Mouse (Mus musculus): ENCODE results near the gene Btbd35f22. TPM values are rescaled to one million over a fixed set of nuclear protein-coding genes. Genes with fewer than 3 reads are reported as not detected.
"Not testable (repeated sequence)": the region's sequence is repeated elsewhere in the genome, so short reads cannot be mapped to it uniquely, and the experiment has no call there.

Btbd35f22 gene
- polyA plus RNA-seq (2012; rRNA removed), result not detected in 2 replicates

DNA sequence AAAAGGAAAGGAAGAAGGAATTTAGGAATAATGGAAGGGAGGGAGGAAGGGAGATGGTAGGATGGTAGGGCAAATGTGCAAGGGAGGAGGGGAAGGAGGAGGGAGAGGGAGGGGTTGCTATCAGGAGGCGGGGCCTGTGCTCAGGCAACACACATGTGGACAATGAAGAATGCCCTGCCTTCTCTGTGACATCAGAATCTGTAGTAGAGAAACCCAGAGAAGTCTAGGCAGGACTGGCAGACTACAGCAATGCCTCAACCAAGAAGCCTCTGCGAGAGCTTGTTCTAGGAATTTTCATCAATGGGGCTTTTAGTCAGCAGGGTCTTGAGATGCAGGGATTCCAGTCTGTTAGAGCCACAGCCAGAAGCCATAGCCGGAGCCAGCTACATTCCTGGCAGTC is at the start of gene Btbd35f22:
TSS of gene Btbd35f22 (plus strand) at position 301 of the 400 bp plus-strand sequence.
- no CpG with 5 or more reads among the region's 3 CpGs for WGBS

More for the DNA sequence above, at the start of gene Btbd35f22:
- H3K4me1 ChIP-seq (ENCODE audit: control insufficient read depth, insufficient read depth, low read length); H3K36me3 ChIP-seq (ENCODE audit: control insufficient read depth, insufficient read depth, low read length); H3K27me3 ChIP-seq (replicated peaks; ENCODE audit: control insufficient read depth, insufficient read depth, low read length); H3K27ac ChIP-seq (ENCODE audit: insufficient read depth, low read depth, low read length); DNase-seq; H3K4me3 ChIP-seq (ENCODE audit: insufficient read depth, low read depth, low read length): not testable (repeated sequence)

Other genes with a start within 250 kb of the Btbd35f22 start
- not detected in 2 replicates for gene Gm21637, start 85.8 kb upstream of the Btbd35f22 start, polyA plus RNA-seq (2012; rRNA removed)
- gene Btbd35f2, start 230.6 kb downstream of the Btbd35f22 start, polyA plus RNA-seq (2012; rRNA removed), result not detected in 2 replicates

Data from kidney, adult 2 months (tissue).